Mouse (Mus musculus): ENCODE measurements around the gene Fgf4. TPM values are rescaled to one million over a fixed set of nuclear protein-coding genes. Genes with fewer than 3 reads are reported as not detected.

Gene Fgf4
- polyA plus RNA-seq, 1 experiment: 82.9 TPM

- H3K27me3 ChIP-seq (ENCODE audit: control insufficient read depth, insufficient read depth, low read length, poor library complexity, severe bottlenecking): no peaks in the 10 kb centered on the region
- TF ChIP-seq CTCF (IDR thresholded peaks at IDR 0.05; ENCODE audit: low read depth, low read length): no peak
- TF ChIP-seq POLR2A (IDR thresholded peaks at IDR 0.05; ENCODE audit: insufficient read depth, low read length): no peak
- TF ChIP-seq EP300 (IDR thresholded peaks at IDR 0.05; ENCODE audit: insufficient read depth, low read depth, low read length): no peak
These were observed 25.3 kb downstream of the Fgf4 start for GRCm38 (mm10) chr7:144872420-144872819.

GRCm38 (mm10) chr7:144873160-144873559 lies 26.0 kb downstream of the Fgf4 start:
- Histone ChIP-seq H3K27me3 (ENCODE audit: control insufficient read depth, insufficient read depth, low read length, poor library complexity, severe bottlenecking) (no peaks in the 10 kb centered on the region), H3K36me3 (ENCODE audit: control insufficient read depth, insufficient read depth, low read length, poor library complexity, severe bottlenecking) (no peaks in the 10 kb centered on the region), H3K9ac (ENCODE audit: low read depth, poor library complexity, severe bottlenecking) (no peak overlapping the region), H3K4me1 (ENCODE audit: control insufficient read depth, insufficient read depth, low read length) (peaks cover 21% of the 10 kb centered on the region), H3K9me3 (replicated peaks; ENCODE audit: control insufficient read depth, insufficient read depth, low read length, poor library complexity, severe bottlenecking) (no peaks in the 10 kb centered on the region), H3K27ac (ENCODE audit: insufficient read depth, low read length) (no peak overlapping the region), H3K4me3 (ENCODE audit: low read depth, low read length) (no peak overlapping the region)
- TF ChIP-seq CTCF (IDR thresholded peaks at IDR 0.05; ENCODE audit: low read depth, low read length) (no peak), EP300 (IDR thresholded peaks at IDR 0.05; ENCODE audit: insufficient read depth, low read depth, low read length) (no peak), POLR2A (IDR thresholded peaks at IDR 0.05; ENCODE audit: insufficient read depth, low read length) (no peak)

More at GRCm38 (mm10) chr7:144872420-144872819, 25.3 kb downstream of the Fgf4 start:
- H3K9ac ChIP-seq (ENCODE audit: low read depth, poor library complexity, severe bottlenecking): no peak overlapping the region
- no peaks in the 10 kb centered on the region for H3K9me3 ChIP-seq (replicated peaks; ENCODE audit: control insufficient read depth, insufficient read depth, low read length, poor library complexity, severe bottlenecking)
- no peaks in the 10 kb centered on the region for H3K36me3 ChIP-seq (ENCODE audit: control insufficient read depth, insufficient read depth, low read length, poor library complexity, severe bottlenecking)
- H3K4me1 ChIP-seq (ENCODE audit: control insufficient read depth, insufficient read depth, low read length): peaks cover 22% of the 10 kb centered on the region
- H3K27ac ChIP-seq (ENCODE audit: insufficient read depth, low read length): no peak overlapping the region; the same call in 1 of the 2 replicates
- no peak overlapping the region for H3K4me3 ChIP-seq (ENCODE audit: low read depth, low read length)

- Histone ChIP-seq H3K9ac (ENCODE audit: low read depth, poor library complexity, severe bottlenecking) (no peak overlapping the region), H3K27ac (ENCODE audit: insufficient read depth, low read length) (no peak overlapping the region), H3K4me1 (ENCODE audit: control insufficient read depth, insufficient read depth, low read length) (peaks cover 21% of the 10 kb centered on the region), H3K4me3 (ENCODE audit: low read depth, low read length) (no peak overlapping the region), H3K36me3 (ENCODE audit: control insufficient read depth, insufficient read depth, low read length, poor library complexity, severe bottlenecking) (no peaks in the 10 kb centered on the region), H3K9me3 (replicated peaks; ENCODE audit: control insufficient read depth, insufficient read depth, low read length, poor library complexity, severe bottlenecking) (no peaks in the 10 kb centered on the region), H3K27me3 (ENCODE audit: control insufficient read depth, insufficient read depth, low read length, poor library complexity, severe bottlenecking) (no peaks in the 10 kb centered on the region)
- TF ChIP-seq POLR2A (IDR thresholded peaks at IDR 0.05; ENCODE audit: insufficient read depth, low read length): no peak
- TF ChIP-seq CTCF (IDR thresholded peaks at IDR 0.05; ENCODE audit: low read depth, low read length): no peak
- TF ChIP-seq EP300 (IDR thresholded peaks at IDR 0.05; ENCODE audit: insufficient read depth, low read depth, low read length): no peak
These were observed 27.1 kb downstream of the Fgf4 start for GRCm38 (mm10) chr7:144874226-144874625.

GRCm38 (mm10) chr7:144878401-144878800 lies 31.2 kb downstream of the Fgf4 start:
- H3K9me3 ChIP-seq (replicated peaks; ENCODE audit: control insufficient read depth, insufficient read depth, low read length, poor library complexity, severe bottlenecking): no peaks in the 10 kb centered on the region
- no peaks in the 10 kb centered on the region for H3K27me3 ChIP-seq (ENCODE audit: control insufficient read depth, insufficient read depth, low read length, poor library complexity, severe bottlenecking)
- TF ChIP-seq POLR2A (IDR thresholded peaks at IDR 0.05; ENCODE audit: insufficient read depth, low read length) (no peak), CTCF (IDR thresholded peaks at IDR 0.05; ENCODE audit: low read depth, low read length) (no peak), EP300 (IDR thresholded peaks at IDR 0.05; ENCODE audit: insufficient read depth, low read depth, low read length) (no peak)
- no peak overlapping the region for H3K4me3 ChIP-seq (ENCODE audit: low read depth, low read length)
- H3K9ac ChIP-seq (ENCODE audit: low read depth, poor library complexity, severe bottlenecking): no peak overlapping the region
- H3K4me1 ChIP-seq (ENCODE audit: control insufficient read depth, insufficient read depth, low read length): peaks cover 8% of the 10 kb centered on the region
- H3K36me3 ChIP-seq (ENCODE audit: control insufficient read depth, insufficient read depth, low read length, poor library complexity, severe bottlenecking): no peaks in the 10 kb centered on the region
- no peak overlapping the region for H3K27ac ChIP-seq (ENCODE audit: insufficient read depth, low read length)

GRCm38 (mm10) chr7:144883106-144883505 lies 35.9 kb downstream of the Fgf4 start:
- TF ChIP-seq EP300 (IDR thresholded peaks at IDR 0.05; ENCODE audit: insufficient read depth, low read depth, low read length) (no peak), CTCF (IDR thresholded peaks at IDR 0.05; ENCODE audit: low read depth, low read length) (no peak), POLR2A (IDR thresholded peaks at IDR 0.05; ENCODE audit: insufficient read depth, low read length) (no peak)
- H3K9ac ChIP-seq (ENCODE audit: low read depth, poor library complexity, severe bottlenecking): no peak overlapping the region
- H3K27ac ChIP-seq (ENCODE audit: insufficient read depth, low read length): no peak overlapping the region

GRCm38 (mm10) chr7:144887672-144888071 lies 40.5 kb downstream of the Fgf4 start:
- Histone ChIP-seq H3K9me3 (replicated peaks; ENCODE audit: control insufficient read depth, insufficient read depth, low read length, poor library complexity, severe bottlenecking) (no peaks in the 10 kb centered on the region), H3K4me1 (ENCODE audit: control insufficient read depth, insufficient read depth, low read length) (peaks cover 2% of the 10 kb centered on the region), H3K27me3 (ENCODE audit: control insufficient read depth, insufficient read depth, low read length, poor library complexity, severe bottlenecking) (no peaks in the 10 kb centered on the region), H3K36me3 (ENCODE audit: control insufficient read depth, insufficient read depth, low read length, poor library complexity, severe bottlenecking) (no peaks in the 10 kb centered on the region), H3K4me3 (ENCODE audit: low read depth, low read length) (no peak overlapping the region), H3K27ac (ENCODE audit: insufficient read depth, low read length) (no peak overlapping the region), H3K9ac (ENCODE audit: low read depth, poor library complexity, severe bottlenecking) (no peak overlapping the region)
- TF ChIP-seq POLR2A (IDR thresholded peaks at IDR 0.05; ENCODE audit: insufficient read depth, low read length): no peak
- TF ChIP-seq CTCF (IDR thresholded peaks at IDR 0.05; ENCODE audit: low read depth, low read length): peak; percentile 56

More at GRCm38 (mm10) chr7:144883106-144883505, 35.9 kb downstream of the Fgf4 start:
- no peaks in the 10 kb centered on the region for H3K27me3 ChIP-seq (ENCODE audit: control insufficient read depth, insufficient read depth, low read length, poor library complexity, severe bottlenecking)
- no peaks in the 10 kb centered on the region for H3K36me3 ChIP-seq (ENCODE audit: control insufficient read depth, insufficient read depth, low read length, poor library complexity, severe bottlenecking)
- no peaks in the 10 kb centered on the region for H3K9me3 ChIP-seq (replicated peaks; ENCODE audit: control insufficient read depth, insufficient read depth, low read length, poor library complexity, severe bottlenecking)
- no peak overlapping the region for H3K4me3 ChIP-seq (ENCODE audit: low read depth, low read length)
- H3K4me1 ChIP-seq (ENCODE audit: control insufficient read depth, insufficient read depth, low read length): peaks cover 1% of the 10 kb centered on the region

Data from ES-Bruce4 (cell line).